Mouse (Mus musculus): ENCODE measurements around the gene Spag4.

Gene Spag4

DNA sequence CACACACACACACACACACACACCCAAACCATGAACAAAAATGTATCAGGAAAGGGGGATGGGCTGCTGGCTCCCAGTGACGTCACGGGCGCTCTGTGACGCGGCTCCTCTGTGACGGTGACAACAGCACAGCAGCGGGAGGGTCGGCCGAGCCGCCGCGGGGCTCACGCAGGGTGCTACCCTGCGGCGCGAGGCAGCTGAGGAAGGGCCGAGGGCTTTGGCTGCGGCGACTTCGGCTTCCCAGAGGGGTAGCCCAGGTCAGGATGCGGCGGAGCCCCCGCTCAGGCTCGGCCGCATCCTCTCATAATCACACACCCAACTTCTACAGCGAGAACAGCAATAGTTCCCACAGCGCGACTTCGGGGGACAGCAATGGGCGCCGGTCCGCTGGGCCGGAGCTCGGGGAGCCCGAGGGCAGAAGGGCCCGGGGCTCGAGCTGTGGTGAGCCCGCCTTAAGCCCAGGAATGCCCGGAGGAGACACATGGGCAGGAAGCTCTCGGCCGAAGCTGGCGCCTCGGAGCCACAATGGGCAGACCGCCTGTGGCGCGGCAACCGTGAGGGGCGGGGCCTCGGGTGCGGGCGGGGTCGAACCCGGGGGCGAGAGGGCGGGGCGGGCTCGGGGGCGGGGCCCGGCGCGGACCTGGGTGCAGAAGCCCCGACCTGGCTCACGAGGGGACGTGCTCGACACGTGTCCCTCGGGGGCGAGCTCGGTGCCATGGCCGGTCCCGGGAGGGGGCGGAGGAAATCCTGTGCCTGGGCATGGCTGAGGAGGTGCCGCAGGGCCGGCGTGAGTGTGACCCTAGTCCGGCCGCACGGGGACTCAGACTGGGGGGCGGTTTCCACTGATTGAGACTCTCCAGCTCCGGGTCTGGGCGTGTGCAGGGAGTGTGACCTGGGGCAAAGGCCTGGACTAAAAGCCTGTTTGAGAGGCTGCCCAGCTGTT is at the start of gene Spag4:
Gene Spag4, plus strand, starts transcription at position 77 of the 943 bp plus-strand sequence.
- peak; percentile 88 for DNase-seq (ENCODE audit: inconsistent ontology term)

- no peak for DNase-seq (ENCODE audit: inconsistent ontology term)
Measured at GRCm38 (mm10) chr2:156018106-156018505, 46.9 kb upstream of the Spag4 start.

- DNase-seq (ENCODE audit: inconsistent ontology term), result no peak
Measured at GRCm38 (mm10) chr2:156021219-156021618, 43.8 kb upstream of the Spag4 start.

DNA sequence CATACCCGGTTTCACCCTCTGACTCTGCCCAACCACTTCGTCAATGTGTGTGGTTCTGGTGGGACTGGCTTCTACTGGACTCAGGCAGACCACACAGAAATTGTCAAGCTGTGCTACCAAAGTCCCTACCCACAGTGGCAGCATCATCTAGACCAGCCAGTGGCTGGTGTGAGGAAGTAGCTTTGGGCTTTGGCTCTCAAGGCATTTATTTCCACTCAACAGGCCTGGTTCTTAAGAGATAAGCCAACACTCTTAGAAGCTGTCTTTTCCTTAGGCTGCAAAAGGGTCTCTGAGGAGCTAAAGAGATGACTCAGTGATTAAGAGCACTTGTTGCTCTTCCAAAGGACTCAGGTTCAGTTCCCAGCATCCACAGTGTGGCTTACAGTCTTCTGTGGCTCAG is 43.2 kb upstream of the Spag4 start:
- DNase-seq (ENCODE audit: inconsistent ontology term), result no peak

GRCm38 (mm10) chr2:156025482-156025881 is 39.5 kb upstream of the Spag4 start:
- DNase-seq (ENCODE audit: inconsistent ontology term), result no peak

GRCm38 (mm10) chr2:156039390-156039789 is 25.6 kb upstream of the Spag4 start:
- no peak for DNase-seq (ENCODE audit: inconsistent ontology term)

DNA sequence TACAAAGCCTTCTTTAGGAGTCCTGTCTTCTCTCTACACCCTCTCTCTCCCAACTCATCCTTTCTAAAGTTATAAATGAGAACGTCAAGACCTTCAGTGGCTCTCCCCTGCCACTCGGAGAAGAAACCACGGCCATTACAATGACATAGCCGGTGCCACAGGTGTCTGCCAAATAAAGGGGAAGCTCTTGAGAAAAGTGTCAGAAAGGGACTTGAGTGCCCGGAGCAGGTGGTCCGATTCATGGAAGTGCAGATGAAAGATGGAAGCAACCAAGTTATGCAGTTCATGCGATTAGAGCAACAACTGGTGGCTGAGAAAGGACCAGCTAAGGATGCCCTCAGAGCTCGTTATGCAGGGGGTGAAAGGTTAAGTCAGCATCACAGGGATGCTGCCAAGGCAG is 22.1 kb upstream of the Spag4 start:
- no peak for DNase-seq (ENCODE audit: inconsistent ontology term)

GRCm38 (mm10) chr2:156047929-156048328 is 17.0 kb upstream of the Spag4 start:
- no peak for DNase-seq (ENCODE audit: inconsistent ontology term)

GRCm38 (mm10) chr2:156052816-156053215 is 12.2 kb upstream of the Spag4 start, which contains the start of gene Fer1l4:
Fer1l4 (minus strand) TSS chr2:156052947.
- DNase-seq (ENCODE audit: inconsistent ontology term), result no peak

GRCm38 (mm10) chr2:156066126-156066525 is 1.2 kb downstream of the Spag4 start:
- DNase-seq (ENCODE audit: inconsistent ontology term), result no peak

- DNase-seq (ENCODE audit: inconsistent ontology term), result no peak
Measured at GRCm38 (mm10) chr2:156067916-156068315, 2.9 kb downstream of the Spag4 start.

GRCm38 (mm10) chr2:156071236-156071635 is 6.3 kb downstream of the Spag4 start:
- no peak for DNase-seq (ENCODE audit: inconsistent ontology term)

DNA sequence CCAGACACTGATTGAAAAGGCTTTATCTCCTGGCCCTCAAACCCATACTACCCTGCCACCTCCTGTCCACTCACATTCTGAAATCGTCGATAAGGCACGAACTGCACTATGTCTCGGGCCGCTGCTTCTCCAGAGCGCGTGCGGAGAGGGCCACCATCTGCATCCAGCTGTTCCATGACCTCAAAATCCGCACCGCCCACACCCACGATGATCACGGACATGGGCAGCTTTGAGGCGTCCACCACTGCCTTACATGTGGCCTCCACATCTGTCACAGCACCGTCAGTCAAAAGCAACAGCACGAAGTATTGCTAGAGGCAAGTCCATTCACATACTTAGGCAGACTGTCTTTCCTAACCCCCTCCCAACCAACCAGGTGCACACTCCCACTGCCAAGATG is 8.8 kb downstream of the Spag4 start:
- no peak for DNase-seq (ENCODE audit: inconsistent ontology term)

GRCm38 (mm10) chr2:156077461-156077860 is 12.5 kb downstream of the Spag4 start:
- no peak for DNase-seq (ENCODE audit: inconsistent ontology term)

DNA sequence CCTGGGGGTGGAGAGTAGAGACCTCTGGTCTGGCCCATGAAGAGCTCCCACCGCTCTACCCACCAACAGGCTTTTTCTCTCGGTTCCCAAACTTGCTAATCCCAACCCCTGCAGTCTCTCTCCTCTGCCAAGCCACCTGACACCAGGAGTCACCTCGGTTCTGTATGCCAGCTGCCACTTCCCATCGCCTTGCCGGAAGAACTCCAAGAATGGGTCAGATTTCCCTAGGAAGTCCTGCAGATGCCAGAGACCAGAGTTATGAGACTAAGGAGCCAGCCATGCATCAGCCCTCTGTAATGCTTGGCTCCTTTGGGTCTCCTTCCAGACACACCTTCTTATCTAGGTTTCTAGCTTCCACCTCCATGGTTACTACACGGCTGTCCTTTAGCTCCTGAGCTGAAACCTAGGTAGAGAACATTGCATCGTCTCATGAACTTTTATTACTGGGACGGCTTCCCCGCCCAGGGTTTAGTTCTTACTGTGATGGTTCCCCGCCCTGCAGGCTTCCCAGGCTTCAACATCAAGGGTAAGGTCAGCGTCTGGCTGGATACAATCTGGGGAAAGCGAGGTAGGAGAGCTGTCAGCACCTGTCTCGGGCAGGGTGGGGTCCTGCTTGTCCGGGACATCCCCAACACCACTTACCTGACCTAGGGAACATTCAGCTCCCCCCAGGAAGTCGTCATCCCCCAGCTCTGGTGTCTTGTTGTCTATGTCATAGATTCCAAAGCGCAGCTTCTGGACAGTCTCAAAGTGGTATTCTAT is 13.6 kb downstream of the Spag4 start:
- no peak for DNase-seq (ENCODE audit: inconsistent ontology term)

GRCm38 (mm10) chr2:156079183-156079560 is 14.2 kb downstream of the Spag4 start:
- DNase-seq (ENCODE audit: inconsistent ontology term), result no peak

DNA sequence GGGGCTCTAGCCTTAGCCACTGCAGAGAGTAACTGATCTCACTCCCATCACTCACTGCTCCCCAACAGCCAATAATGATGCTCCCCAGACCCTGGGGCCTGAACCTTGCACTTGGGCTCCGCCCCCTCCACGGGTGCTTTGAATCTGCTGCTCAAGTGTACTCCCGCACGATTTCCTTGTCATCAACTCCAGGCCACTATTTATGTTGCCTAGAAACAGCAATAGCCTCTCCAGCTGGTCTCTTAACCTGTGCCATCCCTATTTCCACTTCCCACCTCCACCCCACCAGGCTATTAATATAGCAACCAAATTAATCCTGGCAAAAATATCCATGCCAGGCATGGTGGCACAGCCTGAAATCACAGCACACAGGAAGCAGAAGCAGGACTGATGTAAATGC is 14.7 kb downstream of the Spag4 start:
- no peak for DNase-seq (ENCODE audit: inconsistent ontology term)

- no peak for DNase-seq (ENCODE audit: inconsistent ontology term)
Measured at GRCm38 (mm10) chr2:156080391-156080790, 15.4 kb downstream of the Spag4 start.

GRCm38 (mm10) chr2:156084541-156084940 is 19.6 kb downstream of the Spag4 start:
- no peak for DNase-seq (ENCODE audit: inconsistent ontology term)

DNA sequence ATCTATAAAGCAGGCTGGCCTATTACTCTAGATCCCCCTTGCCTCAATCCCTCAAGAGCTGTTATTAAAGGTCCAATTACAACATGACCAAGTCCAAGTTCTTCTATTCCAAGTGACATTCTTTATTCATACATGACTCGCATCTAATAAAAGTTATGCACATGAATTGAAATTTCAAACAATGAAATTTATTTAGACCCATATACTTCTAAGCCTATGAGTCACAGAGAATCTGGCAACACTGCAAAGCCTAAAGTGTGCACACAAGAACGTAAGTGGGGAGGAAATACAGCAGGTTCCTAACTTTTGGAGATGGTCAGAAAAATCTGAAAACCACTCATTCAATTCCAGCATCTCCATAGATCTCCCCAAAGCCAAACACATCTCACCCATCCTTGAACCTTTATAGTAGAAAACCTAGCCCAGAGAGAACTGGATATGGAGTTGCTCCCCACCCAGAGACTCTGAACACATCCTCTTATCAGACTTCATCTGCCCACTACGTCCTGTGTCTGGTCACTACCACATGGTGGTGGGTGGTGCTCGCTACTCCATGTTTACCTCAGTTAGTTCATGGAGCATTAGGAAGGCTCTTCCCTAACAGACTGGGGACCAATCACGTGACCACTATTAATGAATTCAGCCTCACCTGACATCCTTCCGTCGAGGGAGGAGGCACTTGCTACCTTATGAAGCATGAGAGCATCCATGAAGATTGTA is 22.6 kb downstream of the Spag4 start:
- DNase-seq (ENCODE audit: inconsistent ontology term), result peak; percentile 58

GRCm38 (mm10) chr2:156089799-156090198 is 24.8 kb downstream of the Spag4 start:
- peak; percentile 69 for DNase-seq (ENCODE audit: inconsistent ontology term)

DNA sequence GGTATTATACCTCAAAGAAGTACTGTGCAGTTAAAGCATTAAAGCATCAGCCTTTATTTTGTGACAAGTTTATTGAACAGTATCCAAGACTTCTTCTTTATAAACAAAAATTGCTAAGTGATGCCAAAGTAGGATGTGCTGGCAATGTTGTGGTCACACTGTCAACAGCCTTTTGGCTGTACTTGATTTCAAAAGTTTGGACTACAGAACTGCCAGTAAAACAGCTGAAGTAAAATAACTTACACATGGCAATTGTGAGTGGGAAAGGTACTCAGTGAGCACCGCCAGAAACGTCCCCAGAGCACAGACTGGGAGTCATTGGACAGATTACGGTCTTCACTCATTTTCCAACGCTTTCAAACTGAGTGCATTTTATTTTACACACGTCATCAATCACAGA is 27.0 kb downstream of the Spag4 start:
- no peak for DNase-seq (ENCODE audit: inconsistent ontology term)
